Mouse (Mus musculus): ENCODE results near the gene Snx11.

GRCm38 (mm10) chr11:96766555-96766954 lies 10.8 kb downstream of the Snx11 start:
- no peak for TF ChIP-seq GABPA (IDR thresholded peaks at IDR 0.05; ENCODE audit: low read depth, low read length)
- no peak for TF ChIP-seq TAL1 (IDR thresholded peaks at IDR 0.05; ENCODE audit: low read length)
- no peak for TF ChIP-seq SIN3A (IDR thresholded peaks at IDR 0.05; ENCODE audit: low read length)
- no peak for TF ChIP-seq CTCF (IDR thresholded peaks at IDR 0.05 in 2 of 3, conservative IDR thresholded peaks at IDR 0.05 in 1 of 3; ENCODE audit: control insufficient read depth in 1 of 3, insufficient read depth in 1 of 3, low read depth in 2 of 3, low read length in 3 of 3, poor library complexity in 1 of 3, severe bottlenecking in 1 of 3)
- no peak for TF ChIP-seq EP300 (IDR thresholded peaks at IDR 0.05; ENCODE audit: low read depth in 1 of 2, low read length in 2 of 2)
- TF ChIP-seq MYB (IDR thresholded peaks at IDR 0.05; ENCODE audit: low read depth, low read length): no peak
- TF ChIP-seq SMC3 (IDR thresholded peaks at IDR 0.05; ENCODE audit: low read depth, low read length): no peak
- no peak for TF ChIP-seq ZMIZ1 (IDR thresholded peaks at IDR 0.05; ENCODE audit: low read depth, low read length)

Measured in MEL (cell line).